Mouse (Mus musculus) liver, adult 2 months (tissue): ENCODE data around the gene Evx2.

Experiments
- CTCF ChIP-seq: fragments of 200-500 bp; IDR thresholded peaks from 2 replicates; pipeline ENCODE4 v1.5.1; 2011; ENCODE audit warnings: low read depth, low read length, control low read depth
- POLR2A ChIP-seq: fragments of 200-500 bp; IDR thresholded peaks from 2 replicates; pipeline ENCODE4 v1.6.1; 2011; ENCODE audit warnings: low read length, control low read depth; ENCODE audit not compliant: insufficient read depth; ENCODE audit errors: extremely low read depth

DNA sequence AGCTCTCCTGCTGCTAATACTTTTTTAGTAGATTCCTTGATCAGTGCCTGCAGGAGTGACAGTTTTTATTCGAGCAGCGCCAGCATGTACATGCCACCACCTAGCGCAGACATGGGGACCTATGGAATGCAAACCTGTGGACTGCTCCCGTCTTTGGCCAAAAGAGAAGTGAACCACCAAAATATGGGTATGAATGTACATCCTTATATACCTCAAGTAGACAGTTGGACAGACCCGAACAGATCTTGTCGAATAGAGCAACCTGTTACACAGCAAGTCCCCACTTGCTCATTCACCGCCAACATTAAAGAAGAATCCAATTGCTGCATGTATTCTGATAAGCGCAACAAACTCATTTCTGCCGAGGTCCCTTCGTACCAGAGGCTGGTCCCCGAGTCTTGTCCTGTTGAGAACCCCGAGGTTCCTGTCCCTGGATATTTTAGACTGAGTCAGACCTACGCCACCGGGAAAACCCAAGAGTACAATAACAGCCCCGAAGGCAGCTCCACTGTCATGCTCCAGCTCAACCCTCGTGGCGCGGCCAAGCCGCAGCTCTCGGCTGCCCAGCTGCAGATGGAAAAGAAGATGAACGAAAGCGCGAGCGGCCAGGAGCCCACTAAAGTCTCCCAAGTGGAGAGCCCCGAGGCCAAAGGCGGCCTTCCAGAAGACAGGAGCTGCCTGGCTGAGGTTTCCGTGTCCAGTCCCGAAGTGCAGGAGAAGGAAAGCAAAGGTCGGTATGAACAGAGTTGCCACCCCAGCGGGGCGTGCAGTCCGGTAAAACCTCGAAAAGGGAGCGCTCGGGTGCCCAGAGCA is 32.8 kb upstream of the Evx2 start:
- no peak for TF ChIP-seq CTCF
- no peak for TF ChIP-seq POLR2A
